Mouse (Mus musculus) stomach, postnatal 0 days (tissue): ENCODE measurements around the gene Ubash3b.

Experiments used
- CTCF ChIP-seq: IDR thresholded peaks from 2 replicates; pipeline ENCODE4 v1.5.1; 2016; ENCODE audit warnings: antibody characterized with exemption, low read depth, mild to moderate bottlenecking, moderate library complexity
- EP300 ChIP-seq: optimal IDR thresholded peaks from 2 replicates; pipeline ENCODE3; 2016; ENCODE audit warnings: antibody characterized with exemption

DNA sequence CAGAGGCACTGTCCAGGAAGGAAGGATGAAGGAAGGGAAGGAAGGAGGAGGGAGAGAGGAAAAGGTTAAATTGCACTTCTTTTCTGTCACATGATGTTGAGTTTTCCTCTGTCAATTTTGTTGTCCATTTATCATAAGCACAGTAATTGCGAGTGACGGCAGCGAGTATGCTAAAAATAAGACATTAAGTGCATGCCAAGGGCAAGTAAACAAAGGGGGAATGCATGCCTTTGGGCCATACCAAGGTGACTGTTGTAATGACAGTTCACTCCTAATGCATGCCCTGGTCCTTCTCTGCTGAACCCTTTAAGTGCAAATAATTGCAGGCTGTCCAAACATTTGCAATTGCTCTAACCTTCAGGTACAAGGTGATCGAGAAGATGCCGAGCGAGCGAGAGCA, 70.3 kb downstream of the Ubash3b start:
- no peak for TF ChIP-seq CTCF
- no peak for TF ChIP-seq EP300
